Mouse (Mus musculus): ENCODE measurements around the gene Gys1. TPM values are rescaled to one million over a fixed set of nuclear protein-coding genes. Genes with fewer than 3 reads are reported as not detected.

Gene Gys1
- polyA plus RNA-seq (2014; fragmentation: Illumina TruSeq; extraction: RNeasy Lipid Tissue Mini Kit (QIAGEN cat#74804); ENCODE audit: low read depth, low replicate concordance): 5.7 TPM

DNA sequence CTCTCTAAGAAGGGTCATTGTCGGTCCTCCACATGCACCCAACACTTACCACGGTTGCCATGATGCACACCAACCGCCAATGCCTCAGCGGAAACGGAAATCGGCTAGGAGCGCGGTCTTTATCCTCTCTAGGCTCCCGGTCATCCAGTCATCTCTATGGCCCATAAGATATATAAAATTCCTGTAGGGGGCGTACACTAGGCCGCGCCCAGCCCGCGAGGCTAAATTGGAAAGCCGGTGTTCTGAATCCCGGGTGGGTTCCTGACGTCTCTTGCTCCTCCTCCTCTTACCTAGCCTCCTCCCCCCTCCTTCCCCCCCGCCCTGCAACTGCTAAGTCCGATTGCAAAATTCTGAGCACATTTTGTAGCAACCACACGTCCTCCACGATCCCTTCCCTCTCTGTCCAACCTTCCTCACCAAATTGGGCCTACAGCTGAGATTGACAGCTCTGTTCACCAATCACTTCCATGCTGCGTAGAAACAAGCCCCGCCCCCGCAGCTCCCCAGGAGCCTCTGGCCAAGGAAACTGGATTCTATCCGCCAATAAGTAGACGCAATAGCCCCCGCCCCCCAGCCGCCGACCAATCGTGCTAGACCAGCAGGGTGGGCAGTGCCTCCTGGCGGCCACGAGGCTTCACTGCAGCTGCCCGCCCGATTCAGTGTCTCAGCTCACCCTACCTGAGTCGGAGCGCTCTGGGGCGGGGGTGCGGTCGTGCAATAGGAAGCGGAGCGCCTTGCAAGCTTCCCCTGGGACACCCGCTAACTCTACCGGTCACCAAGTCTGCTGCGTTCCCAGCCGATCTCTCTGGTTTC is at the start of gene Gys1:
Gys1 (plus strand) TSS at position 642 of the 813 bp plus-strand sequence.

DNA sequence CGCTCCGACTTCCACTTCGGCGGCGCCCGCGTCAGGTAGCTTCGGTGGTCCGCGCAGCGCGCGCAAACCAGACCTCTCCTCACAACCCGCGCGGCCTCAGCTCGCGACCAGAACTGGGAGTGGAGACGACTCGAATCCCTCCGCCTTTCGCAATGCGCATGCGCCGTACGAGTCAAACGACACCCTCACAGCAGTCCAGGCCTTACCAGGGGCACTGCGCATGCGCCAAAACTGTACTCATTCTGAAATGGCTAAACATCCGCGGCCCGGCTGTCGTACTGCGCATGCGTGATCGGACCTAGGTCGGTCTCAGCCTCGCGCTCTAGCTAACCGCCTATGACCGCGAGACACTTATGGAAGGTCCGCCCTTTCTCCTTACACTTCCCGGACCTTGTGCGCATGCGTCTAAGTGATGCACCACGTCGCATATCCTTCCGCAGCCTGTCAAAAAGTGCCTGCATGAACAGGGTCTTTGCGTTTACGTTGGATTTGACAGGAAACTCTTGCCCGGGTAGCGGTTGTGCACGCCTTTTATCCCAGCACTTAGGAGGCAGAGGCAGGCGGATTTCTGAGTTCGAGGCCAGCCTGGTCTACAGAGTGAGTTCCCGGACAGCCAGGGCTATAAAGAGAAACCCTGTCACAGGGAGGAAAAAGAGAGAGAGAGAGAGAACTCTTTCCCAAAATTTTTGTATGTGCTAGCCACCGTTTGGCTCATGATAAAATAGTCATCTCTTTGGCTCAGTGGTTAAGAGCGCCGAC is 38.9 kb upstream of the Gys1 start, which contains the start of gene Snrnp70:
Snrnp70 (minus strand) TSS at position 165 of the 759 bp plus-strand sequence.

DNA sequence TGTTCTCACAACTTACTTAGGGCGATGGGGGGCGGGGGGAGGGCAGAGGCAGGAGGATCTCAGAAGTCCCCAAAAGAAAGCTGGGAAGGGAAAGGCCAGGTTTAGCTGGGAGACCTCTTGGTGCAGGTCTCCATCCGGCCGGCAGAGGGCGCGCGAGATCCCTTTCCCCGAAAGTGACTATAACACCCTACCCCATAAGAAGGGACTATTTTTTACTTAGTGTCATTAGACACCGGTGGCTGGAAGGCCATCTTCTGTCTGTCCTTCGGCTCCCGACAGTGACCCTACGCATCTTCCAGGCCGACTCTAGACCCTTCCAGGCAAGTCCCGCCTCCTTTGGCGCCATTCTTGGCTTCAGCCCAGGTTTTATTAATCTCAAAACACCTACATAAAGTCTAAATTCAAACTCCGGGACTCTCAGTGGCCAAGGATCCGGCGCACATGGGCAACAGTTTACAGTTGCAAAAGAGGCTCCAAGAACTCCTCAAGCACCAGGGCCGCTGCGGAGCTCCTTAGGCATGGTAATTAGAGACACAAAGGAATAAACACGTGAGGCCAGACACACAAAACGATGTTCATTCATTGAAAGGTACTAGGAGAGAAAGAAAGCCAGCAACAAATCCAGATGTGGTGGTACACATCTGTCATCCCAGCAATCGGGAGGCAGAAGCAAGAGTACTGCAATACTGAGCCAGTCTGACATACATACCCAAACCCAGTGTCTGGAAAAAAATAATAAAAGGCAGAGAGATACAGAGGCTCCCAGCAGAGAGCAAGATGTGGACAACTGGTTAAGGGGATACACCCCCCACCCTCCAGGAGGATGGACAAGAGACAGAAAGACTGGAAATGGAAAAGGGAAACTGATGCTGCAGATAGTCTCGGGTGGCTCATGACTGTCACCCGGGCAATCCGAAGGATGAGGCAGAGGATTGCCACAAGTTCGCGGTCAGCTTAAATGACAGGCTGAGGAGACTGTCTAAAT is 29.3 kb upstream of the Gys1 start, which contains the start of gene Kcna7:
Kcna7 (plus strand) TSS at position 563 of the 985 bp plus-strand sequence.

DNA sequence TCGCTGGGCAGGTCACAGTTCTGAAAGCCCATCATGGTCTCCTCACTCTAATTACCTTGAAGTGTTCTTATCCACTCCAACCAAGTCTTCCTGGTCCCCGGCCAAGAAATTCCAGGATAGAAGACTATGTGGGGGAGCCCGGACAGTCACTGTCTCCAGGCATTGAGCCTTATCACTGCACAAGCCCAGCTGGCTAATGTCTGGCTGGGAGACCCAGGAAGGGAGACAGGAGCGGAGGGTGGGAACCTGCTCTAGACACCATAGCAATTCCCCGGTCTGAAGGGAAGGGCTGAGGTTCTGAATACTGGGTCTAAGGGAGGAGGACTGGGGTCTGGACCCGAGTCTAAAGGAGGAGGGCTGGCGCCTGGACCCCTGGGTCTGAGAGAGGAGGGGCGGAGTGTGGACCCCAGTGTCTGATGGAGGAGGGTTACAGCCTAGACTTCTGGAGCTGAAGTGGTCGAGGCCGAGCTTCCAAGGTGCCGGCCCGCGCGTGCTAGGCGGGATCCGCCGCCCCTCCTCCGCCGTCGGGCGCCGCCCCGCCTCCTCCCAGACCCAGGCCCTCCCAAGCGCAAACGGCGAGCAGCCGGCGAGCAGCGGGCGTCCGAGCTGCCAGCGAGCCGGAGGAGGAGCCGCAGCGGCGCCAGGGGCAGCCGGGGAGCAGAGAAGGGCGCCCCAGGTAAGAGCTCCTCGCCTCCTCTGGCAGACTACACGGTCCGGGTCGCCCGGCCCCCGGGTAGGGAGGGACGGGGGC is 21.4 kb upstream of the Gys1 start, which contains the start of gene Ntf5:
Ntf5 (plus strand) TSS at position 583 of the 751 bp plus-strand sequence.

DNA sequence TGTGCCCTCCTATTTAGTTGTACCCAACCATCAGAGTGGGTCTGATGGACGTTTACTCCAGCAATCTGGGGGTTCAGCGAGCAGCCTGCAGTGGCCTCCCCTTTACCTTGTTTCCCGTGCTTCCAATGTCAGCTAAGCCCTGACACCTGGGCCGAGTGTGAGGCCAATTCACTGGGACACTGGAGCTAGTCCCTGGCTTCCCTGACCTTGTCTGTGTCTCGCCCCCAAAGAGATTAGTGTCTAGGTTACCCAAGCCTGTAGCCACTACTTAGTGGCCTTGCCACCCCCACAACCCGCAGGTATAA is 14.1 kb upstream of the Gys1 start, which contains the start of gene Lhb:
Lhb (plus strand) TSS at position 206 of the 305 bp plus-strand sequence.

DNA sequence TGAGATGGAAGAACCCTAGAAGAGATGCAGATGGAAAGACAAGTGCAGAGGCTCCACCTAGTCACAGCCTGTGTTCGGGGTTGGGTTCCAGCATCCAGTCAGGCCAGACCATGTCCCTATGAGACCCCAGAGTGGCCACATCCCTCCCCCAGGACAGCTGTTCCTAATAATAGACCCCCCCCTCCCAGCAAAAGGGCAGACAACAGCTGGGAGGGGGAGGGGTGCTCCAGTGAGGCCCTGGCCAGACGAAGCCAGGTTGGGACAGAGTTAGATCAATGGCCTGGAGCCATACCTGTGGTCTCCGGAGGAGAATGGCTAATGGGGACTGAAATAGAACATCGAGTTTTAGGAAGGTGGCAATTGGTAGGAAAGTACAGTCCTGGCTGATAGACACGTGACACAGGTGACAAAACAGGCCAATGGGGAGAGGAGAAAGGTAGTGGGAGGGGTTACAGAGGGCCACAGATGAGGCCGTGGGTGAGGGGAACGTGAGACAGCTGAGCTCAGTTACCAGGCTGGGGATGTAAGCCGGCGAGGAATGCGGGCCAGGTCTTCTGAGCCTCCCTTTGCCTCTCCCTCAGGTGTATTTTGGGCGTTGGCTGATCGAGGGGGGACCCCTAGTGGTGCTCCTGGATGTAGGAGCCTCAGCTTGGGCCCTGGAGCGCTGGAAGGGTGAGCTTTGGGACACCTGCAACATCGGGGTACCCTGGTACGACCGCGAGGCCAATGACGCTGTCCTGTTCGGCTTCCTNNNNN is 3.1 kb downstream of the Gys1 start, which contains the start of gene Ruvbl2:
Ruvbl2 (minus strand) TSS at position 576 of the 756 bp plus-strand sequence.

DNA sequence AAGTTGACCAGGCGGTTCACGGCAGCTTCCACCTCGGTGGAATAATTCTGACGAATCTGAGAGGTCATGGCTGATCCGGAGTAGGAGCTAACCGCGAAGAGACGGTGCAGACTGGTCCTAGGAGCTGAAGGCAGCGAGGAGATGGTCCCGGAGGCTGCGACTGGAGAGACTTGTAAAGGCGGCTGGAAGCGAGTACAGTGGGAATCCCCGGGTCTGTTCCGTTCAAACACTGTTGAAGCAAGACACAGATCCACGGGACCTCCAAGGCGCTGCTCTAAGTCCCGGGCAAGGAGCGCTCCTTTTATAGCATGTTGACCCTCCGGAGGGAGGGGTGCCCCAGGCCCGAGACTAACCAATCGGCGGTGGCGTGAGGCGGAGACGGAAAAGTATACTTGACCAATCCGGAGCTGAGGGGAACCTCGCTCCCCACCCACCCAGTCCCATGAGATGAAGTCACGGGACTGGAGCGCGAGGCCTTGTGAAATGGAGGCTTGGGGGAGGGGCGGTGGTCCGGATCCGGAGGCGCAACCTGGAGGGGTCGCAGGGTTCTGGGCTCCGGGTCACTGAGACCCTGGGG is 25.0 kb downstream of the Gys1 start, which contains the start of gene Ftl1:
Ftl1 (minus strand) TSS at position 321 of the 577 bp plus-strand sequence.

DNA sequence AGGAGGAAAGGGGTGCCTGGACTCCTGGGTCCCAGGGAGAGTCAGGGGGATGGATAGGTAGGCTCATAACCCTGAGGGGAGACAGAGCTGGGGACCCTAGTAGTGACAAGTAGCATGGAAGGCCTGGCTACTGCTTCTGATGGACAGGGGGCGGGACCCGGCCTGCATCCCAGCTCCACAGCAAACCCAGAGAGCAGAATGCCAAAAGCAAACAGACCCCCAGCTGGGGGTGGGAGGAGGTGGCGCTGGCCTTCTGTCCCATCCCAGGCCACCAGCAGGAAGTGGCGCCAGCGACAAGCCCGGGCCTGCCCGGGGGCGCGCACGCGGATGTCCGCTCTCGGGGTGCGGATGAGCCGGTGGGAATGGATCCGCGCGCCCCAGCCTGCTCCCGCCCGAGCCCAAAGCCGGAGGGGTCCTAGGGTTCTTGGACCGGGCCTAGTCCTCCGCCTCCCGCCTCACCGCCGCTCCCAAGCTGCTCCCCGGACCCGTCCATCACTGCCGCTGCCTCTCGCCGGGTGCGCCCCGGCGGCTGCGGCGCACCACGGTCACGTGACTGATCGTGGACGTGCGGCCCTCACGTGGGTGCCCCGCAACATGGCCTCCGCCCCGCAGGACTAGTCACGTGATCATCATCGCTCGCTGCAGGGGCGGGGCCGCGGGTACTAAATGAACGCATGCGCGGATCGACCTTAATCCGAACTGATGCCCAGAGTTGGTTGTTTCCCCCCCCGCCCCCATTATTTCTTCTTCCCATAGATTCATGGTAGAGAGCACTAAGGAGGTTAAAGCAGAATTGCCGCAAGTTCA is 31.8 kb downstream of the Gys1 start, which contains the start of gene Bax:
Bax (minus strand) TSS at position 616 of the 807 bp plus-strand sequence.

DNA sequence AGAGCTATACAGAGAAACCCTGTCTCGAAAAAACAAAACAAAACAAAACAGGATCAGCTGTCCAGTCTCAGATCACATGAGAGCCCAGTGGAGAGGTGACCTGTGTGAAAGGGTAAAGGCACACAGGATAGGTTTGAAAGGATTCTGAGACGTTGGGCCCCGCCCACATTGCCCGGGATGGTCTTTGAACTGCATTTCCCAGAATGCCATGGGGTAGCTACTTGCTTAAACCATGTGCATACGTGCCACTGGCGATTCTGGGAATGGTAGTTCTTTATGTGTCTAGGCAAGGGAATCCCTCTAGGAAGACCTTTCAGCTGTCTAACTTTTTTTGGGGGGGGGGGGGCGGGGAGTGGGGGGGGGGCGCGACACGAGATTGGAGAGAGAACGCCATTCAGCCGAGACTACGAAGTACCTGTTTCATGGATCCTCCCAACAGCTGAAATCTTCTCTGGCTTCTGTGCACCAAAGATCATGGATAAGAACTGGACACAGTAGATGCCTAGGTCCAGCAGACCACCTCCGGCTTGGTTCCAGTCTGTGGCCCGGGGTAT is 46.8 kb downstream of the Gys1 start, which contains the start of gene Tulp2:
Tulp2 (plus strand) TSS at position 504 of the 554 bp plus-strand sequence.

DNA sequence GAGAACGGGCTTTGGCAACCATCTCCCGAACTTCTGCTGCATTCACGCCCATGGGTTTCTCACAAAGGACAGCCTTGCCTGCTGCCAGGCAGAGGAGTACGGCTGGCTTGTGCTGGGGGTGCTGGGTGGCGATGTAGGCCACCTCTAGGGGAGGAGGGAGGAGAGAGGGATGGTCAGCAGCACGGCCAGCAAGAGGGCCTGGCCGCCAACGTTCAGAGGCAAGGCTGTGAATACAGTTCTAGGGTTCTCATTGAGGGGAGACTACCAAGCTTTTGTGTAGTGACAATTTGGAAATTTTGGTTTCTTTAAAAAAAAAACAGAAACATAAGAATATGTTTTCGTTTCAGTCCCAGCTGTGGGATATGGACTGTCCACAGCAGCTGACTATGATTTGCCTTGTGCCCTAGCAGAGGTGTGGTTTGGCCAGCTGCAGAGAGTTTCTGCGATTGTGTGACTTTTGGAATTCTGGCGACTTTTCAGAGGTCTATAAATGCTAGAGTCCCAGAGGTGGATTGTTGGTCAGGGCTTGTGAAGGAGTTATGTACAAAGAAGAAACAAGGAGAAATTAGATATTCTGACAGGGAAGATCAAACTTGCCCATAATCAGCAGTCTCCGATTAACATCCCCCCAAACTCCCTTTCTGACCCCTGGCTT is 52.2 kb downstream of the Gys1 start, which contains the start of gene Gm45808:
Gm45808 (minus strand) TSS at position 51 of the 655 bp plus-strand sequence.

DNA sequence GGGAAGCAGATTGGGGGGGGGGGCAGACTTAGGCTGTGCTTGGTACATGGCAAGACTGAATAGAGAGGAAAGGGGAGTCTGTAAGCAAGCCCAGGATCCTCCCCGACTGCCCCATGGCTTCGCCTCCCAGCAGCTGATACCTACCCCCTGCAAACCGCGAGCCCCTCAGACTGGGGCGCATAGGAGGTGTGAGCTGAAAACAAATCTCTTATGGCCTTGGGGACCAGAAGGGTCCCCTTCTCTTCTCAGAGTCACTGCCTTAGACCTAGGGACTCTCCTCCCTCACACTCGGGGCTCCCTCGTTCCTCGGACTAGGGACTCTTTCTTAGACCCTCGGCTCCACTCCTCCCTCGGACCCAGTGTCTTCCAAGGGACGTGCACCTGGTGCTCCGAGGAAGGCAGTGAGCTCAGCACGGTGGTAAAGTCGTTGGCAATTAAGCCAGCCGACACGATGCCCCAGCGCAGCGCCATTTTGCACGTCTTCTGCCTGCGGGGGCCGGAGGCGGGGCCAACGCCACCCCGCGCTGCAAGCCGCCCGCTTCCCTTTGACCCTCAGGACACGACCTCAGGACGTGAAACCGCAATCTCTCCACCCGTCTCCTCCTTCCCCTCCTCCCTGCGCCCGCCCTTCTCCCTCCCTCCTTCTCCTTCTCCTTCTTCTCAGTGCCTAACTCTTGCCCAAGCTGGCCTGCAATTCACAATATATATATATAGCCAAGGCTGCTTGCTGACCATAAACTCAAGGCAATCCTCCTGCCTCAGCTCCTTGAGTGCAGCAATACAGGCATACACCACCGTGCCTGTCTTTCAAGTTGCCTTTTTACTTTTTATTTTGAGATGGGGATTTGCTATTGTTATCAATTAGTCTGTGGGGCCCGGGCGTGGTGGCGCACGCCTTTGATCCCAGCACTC is 53.9 kb downstream of the Gys1 start, which contains the start of gene Dhdh:
Dhdh (minus strand) TSS at position 513 of the 912 bp plus-strand sequence.

Other genes starting within 250 kb of the Gys1 start
- gene Ccdc155, start 230.0 kb upstream of the Gys1 start, polyA plus RNA-seq (2014; fragmentation: Illumina TruSeq; extraction: RNeasy Lipid Tissue Mini Kit (QIAGEN cat#74804); ENCODE audit: low read depth, low replicate concordance): not detected
- gene Dkkl1, start 222.7 kb upstream of the Gys1 start, polyA plus RNA-seq (2014; fragmentation: Illumina TruSeq; extraction: RNeasy Lipid Tissue Mini Kit (QIAGEN cat#74804); ENCODE audit: low read depth, low replicate concordance): not detected
- gene Tead2, start 219.1 kb upstream of the Gys1 start, polyA plus RNA-seq (2014; fragmentation: Illumina TruSeq; extraction: RNeasy Lipid Tissue Mini Kit (QIAGEN cat#74804); ENCODE audit: low read depth, low replicate concordance): 0.44 TPM
- not detected for gene Cd37, start 195.7 kb upstream of the Gys1 start, polyA plus RNA-seq (2014; fragmentation: Illumina TruSeq; extraction: RNeasy Lipid Tissue Mini Kit (QIAGEN cat#74804); ENCODE audit: low read depth, low replicate concordance)
- gene Slc6a16, start 193.8 kb upstream of the Gys1 start, polyA plus RNA-seq (2014; fragmentation: Illumina TruSeq; extraction: RNeasy Lipid Tissue Mini Kit (QIAGEN cat#74804); ENCODE audit: low read depth, low replicate concordance): not detected
- gene Slc6a21, start 157.3 kb upstream of the Gys1 start, polyA plus RNA-seq (2014; fragmentation: Illumina TruSeq; extraction: RNeasy Lipid Tissue Mini Kit (QIAGEN cat#74804); ENCODE audit: low read depth, low replicate concordance): not detected
- 0.24 TPM for gene Trpm4, start 101.1 kb upstream of the Gys1 start, polyA plus RNA-seq (2014; fragmentation: Illumina TruSeq; extraction: RNeasy Lipid Tissue Mini Kit (QIAGEN cat#74804); ENCODE audit: low read depth, low replicate concordance)
- not detected for gene Hrc, start 99.6 kb upstream of the Gys1 start, polyA plus RNA-seq (2014; fragmentation: Illumina TruSeq; extraction: RNeasy Lipid Tissue Mini Kit (QIAGEN cat#74804); ENCODE audit: low read depth, low replicate concordance)
- not detected for gene Ppfia3, start 67.8 kb upstream of the Gys1 start, polyA plus RNA-seq (2014; fragmentation: Illumina TruSeq; extraction: RNeasy Lipid Tissue Mini Kit (QIAGEN cat#74804); ENCODE audit: low read depth, low replicate concordance)
- not detected for gene Lin7b, start 64.3 kb upstream of the Gys1 start, polyA plus RNA-seq (2014; fragmentation: Illumina TruSeq; extraction: RNeasy Lipid Tissue Mini Kit (QIAGEN cat#74804); ENCODE audit: low read depth, low replicate concordance)
- 40.0 TPM for gene Snrnp70, start 39.1 kb upstream of the Gys1 start, polyA plus RNA-seq (2014; fragmentation: Illumina TruSeq; extraction: RNeasy Lipid Tissue Mini Kit (QIAGEN cat#74804); ENCODE audit: low read depth, low replicate concordance)
- gene Kcna7, start 29.2 kb upstream of the Gys1 start, polyA plus RNA-seq (2014; fragmentation: Illumina TruSeq; extraction: RNeasy Lipid Tissue Mini Kit (QIAGEN cat#74804); ENCODE audit: low read depth, low replicate concordance): not detected
- gene Ntf5, start 21.1 kb upstream of the Gys1 start, polyA plus RNA-seq (2014; fragmentation: Illumina TruSeq; extraction: RNeasy Lipid Tissue Mini Kit (QIAGEN cat#74804); ENCODE audit: low read depth, low replicate concordance): 0.53 TPM
- not detected for gene Lhb, start 14.0 kb upstream of the Gys1 start, polyA plus RNA-seq (2014; fragmentation: Illumina TruSeq; extraction: RNeasy Lipid Tissue Mini Kit (QIAGEN cat#74804); ENCODE audit: low read depth, low replicate concordance)
- gene Ruvbl2, start 3.3 kb downstream of the Gys1 start, polyA plus RNA-seq (2014; fragmentation: Illumina TruSeq; extraction: RNeasy Lipid Tissue Mini Kit (QIAGEN cat#74804); ENCODE audit: low read depth, low replicate concordance): 0.36 TPM
- 9.1 TPM for gene Ftl1, start 25.0 kb downstream of the Gys1 start, polyA plus RNA-seq (2014; fragmentation: Illumina TruSeq; extraction: RNeasy Lipid Tissue Mini Kit (QIAGEN cat#74804); ENCODE audit: low read depth, low replicate concordance)
- 0.65 TPM for gene Bax, start 32.1 kb downstream of the Gys1 start, polyA plus RNA-seq (2014; fragmentation: Illumina TruSeq; extraction: RNeasy Lipid Tissue Mini Kit (QIAGEN cat#74804); ENCODE audit: low read depth, low replicate concordance)
- not detected for gene Tulp2, start 47.0 kb downstream of the Gys1 start, polyA plus RNA-seq (2014; fragmentation: Illumina TruSeq; extraction: RNeasy Lipid Tissue Mini Kit (QIAGEN cat#74804); ENCODE audit: low read depth, low replicate concordance)
- gene Gm45808, start 52.0 kb downstream of the Gys1 start, polyA plus RNA-seq (2014; fragmentation: Illumina TruSeq; extraction: RNeasy Lipid Tissue Mini Kit (QIAGEN cat#74804); ENCODE audit: low read depth, low replicate concordance): not detected
- 13.6 TPM for gene Dhdh, start 54.0 kb downstream of the Gys1 start, polyA plus RNA-seq (2014; fragmentation: Illumina TruSeq; extraction: RNeasy Lipid Tissue Mini Kit (QIAGEN cat#74804); ENCODE audit: low read depth, low replicate concordance)
- 44.8 TPM for gene Nucb1, start 75.6 kb downstream of the Gys1 start, polyA plus RNA-seq (2014; fragmentation: Illumina TruSeq; extraction: RNeasy Lipid Tissue Mini Kit (QIAGEN cat#74804); ENCODE audit: low read depth, low replicate concordance)
- gene Ppp1r15a, start 91.4 kb downstream of the Gys1 start, polyA plus RNA-seq (2014; fragmentation: Illumina TruSeq; extraction: RNeasy Lipid Tissue Mini Kit (QIAGEN cat#74804); ENCODE audit: low read depth, low replicate concordance): 0.97 TPM
- gene Plekha4, start 91.5 kb downstream of the Gys1 start, polyA plus RNA-seq (2014; fragmentation: Illumina TruSeq; extraction: RNeasy Lipid Tissue Mini Kit (QIAGEN cat#74804); ENCODE audit: low read depth, low replicate concordance): not detected
- 5.9 TPM for gene Hsd17b14, start 120.0 kb downstream of the Gys1 start, polyA plus RNA-seq (2014; fragmentation: Illumina TruSeq; extraction: RNeasy Lipid Tissue Mini Kit (QIAGEN cat#74804); ENCODE audit: low read depth, low replicate concordance)
- 3.6 TPM for gene Bcat2, start 135.3 kb downstream of the Gys1 start, polyA plus RNA-seq (2014; fragmentation: Illumina TruSeq; extraction: RNeasy Lipid Tissue Mini Kit (QIAGEN cat#74804); ENCODE audit: low read depth, low replicate concordance)
- gene Fgf21, start 180.6 kb downstream of the Gys1 start, polyA plus RNA-seq (2014; fragmentation: Illumina TruSeq; extraction: RNeasy Lipid Tissue Mini Kit (QIAGEN cat#74804); ENCODE audit: low read depth, low replicate concordance): not detected
- 0.16 TPM for gene Fut1, start 182.4 kb downstream of the Gys1 start, polyA plus RNA-seq (2014; fragmentation: Illumina TruSeq; extraction: RNeasy Lipid Tissue Mini Kit (QIAGEN cat#74804); ENCODE audit: low read depth, low replicate concordance)
- gene Izumo1, start 187.0 kb downstream of the Gys1 start, polyA plus RNA-seq (2014; fragmentation: Illumina TruSeq; extraction: RNeasy Lipid Tissue Mini Kit (QIAGEN cat#74804); ENCODE audit: low read depth, low replicate concordance): not detected
- gene Rasip1, start 192.6 kb downstream of the Gys1 start, polyA plus RNA-seq (2014; fragmentation: Illumina TruSeq; extraction: RNeasy Lipid Tissue Mini Kit (QIAGEN cat#74804); ENCODE audit: low read depth, low replicate concordance): not detected
- gene Mamstr, start 205.1 kb downstream of the Gys1 start, polyA plus RNA-seq (2014; fragmentation: Illumina TruSeq; extraction: RNeasy Lipid Tissue Mini Kit (QIAGEN cat#74804); ENCODE audit: low read depth, low replicate concordance): not detected
- not detected for gene Fut2, start 231.6 kb downstream of the Gys1 start, polyA plus RNA-seq (2014; fragmentation: Illumina TruSeq; extraction: RNeasy Lipid Tissue Mini Kit (QIAGEN cat#74804); ENCODE audit: low read depth, low replicate concordance)
- gene Ntn5, start 249.2 kb downstream of the Gys1 start, polyA plus RNA-seq (2014; fragmentation: Illumina TruSeq; extraction: RNeasy Lipid Tissue Mini Kit (QIAGEN cat#74804); ENCODE audit: low read depth, low replicate concordance): not detected